Mouse (Mus musculus) kidney, postnatal 25 days (tissue): Measurements from ENCODE around the gene Gm28305.

Experiments used
- DNase-seq, 2 experiments: peaks; one replicate each; pipeline ENCODE4 v3.0.0; 2021; ENCODE audit warnings: mixed read lengths in 2 of 2

Gene Gm28305

DNA sequence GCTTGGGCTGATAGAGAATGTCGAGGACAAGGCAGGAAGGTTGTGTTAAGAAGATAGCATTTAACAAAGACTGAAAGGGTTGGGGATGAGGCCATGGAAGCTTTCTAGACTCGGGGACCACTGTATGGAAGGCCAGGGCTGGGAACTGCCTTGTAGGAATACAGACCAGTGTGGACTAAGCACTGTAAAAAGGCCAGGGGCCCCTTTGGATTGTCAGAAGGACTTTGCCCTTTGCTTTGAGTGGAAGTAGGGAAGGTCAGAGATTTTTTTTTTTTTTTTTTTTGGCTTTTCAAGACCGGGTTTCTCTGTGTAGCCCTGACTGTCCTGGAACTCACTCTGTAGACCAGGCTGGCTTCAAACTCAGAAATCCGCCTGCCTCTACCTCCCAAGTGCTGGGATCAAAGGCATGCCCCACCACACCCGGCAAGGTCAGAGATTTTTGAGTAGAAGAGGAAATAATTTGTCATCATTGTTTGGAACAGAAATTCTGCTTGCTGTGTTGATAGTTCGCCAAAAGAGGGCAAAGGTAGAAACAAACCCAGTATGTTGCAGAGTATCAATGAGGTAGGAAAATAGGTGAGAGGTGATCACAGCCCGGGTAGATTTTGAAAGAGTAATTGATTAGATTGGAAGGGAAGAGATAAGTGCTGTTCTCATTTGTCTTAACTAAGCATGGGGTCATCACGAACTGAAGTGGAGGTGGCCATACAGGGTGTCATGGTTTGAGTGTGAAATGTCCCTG lies 30.6 kb downstream of the Gm28305 start:
- DNase-seq = peak in 1 of 2 experiments; percentile 11

GRCm38 (mm10) chr9:104075808-104076207 lies 35.3 kb downstream of the Gm28305 start:
- no peak for DNase-seq

DNA sequence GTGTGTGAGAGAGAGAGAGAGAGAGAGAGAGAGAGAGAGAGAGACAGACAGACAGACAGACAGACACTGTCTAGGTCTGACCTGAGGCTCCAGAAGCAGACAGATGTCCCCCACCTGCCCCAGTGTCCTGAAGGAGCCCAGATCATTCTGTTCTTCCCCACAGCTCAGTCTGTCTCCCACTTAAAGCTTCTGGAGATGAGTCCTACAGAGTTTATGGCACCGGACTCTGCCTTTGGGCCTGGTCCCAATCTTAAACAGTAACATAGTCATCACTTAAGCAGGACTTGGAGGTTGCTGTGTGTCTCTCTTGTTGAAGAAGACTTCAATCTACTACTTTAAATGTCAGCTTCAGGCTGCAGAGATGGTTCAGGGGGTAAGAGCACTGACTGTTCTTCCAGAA lies 38.3 kb downstream of the Gm28305 start:
- no peak for DNase-seq

DNA sequence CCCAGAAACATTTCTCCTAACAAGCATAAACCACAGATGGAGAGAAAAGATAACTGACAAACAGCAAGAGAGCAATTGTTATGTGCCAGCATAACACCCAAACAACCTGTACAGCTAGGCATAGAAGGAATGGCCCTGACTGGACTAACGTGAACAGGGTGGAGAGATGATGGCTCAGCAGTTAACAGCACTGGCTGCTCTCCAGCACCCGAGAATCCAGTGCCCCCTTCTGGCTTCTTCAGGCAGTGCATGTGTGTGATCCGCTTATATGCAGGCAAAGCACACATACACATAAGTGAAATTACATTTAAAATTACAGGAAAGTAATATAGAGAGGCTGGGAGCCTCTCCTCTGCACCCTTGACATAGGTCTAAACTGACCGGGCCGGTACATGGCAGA lies 38.9 kb downstream of the Gm28305 start:
- peak; percentile 61 to 64 for DNase-seq

GRCm38 (mm10) chr9:104080038-104080437 lies 39.6 kb downstream of the Gm28305 start:
- no peak for DNase-seq

DNA sequence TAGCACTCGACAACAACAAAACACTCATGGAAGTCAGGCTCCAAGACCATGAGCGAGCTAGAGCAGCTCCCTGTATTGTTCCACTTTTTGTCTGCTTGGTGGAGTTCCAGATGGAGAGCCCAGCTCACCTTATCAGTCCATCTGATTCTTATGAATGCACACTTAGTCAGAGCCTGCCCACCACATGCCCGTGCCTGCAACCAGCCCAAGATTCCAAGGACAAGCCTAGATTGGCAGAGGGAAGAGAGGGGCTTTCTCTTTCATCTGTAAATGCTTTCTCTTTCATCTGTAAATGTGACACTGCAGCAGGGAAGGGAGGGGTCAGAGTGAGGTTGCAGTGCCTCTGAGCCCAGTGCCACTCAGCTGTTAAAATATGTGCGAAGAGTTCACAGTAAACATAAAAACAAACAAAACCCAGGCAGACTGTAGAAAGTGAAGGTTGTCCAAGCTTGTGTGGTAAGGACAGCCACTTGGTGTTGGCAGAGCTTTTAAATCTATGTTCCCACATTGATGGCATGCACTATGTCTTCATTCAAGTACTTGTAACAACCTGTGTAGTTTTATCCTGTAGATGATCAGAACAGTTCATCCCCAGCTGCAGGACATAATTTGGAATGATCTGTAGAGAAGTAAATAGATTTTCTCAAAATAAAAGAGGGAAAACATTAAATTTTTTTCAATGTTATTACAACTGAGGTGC lies 45.4 kb downstream of the Gm28305 start:
- no peak for DNase-seq

- peak; percentile 29 to 54 for DNase-seq
These were observed 48.1 kb downstream of the Gm28305 start for GRCm38 (mm10) chr9:104088555-104088954.

- DNase-seq = no peak
These were observed 52.5 kb downstream of the Gm28305 start for GRCm38 (mm10) chr9:104092945-104093344.

DNA sequence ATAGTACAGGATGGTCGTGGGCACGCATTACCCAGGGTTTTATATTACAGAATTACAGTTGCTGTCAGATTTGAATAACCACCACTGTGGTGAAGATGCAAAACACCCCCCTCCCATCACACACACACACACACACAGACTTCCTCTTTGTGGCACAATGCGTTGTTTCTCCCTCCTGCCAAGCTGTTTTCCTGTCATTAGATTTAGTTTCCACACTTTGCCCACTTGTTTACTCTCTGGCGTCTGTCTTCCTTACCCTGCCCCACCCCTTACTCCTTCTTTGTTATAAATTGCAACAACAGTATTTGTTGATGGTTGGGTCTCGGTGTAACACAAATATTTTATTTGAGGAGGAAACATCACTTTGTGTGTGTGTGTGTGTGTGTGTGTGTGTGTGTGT lies 57.8 kb downstream of the Gm28305 start:
- no peak for DNase-seq

DNA sequence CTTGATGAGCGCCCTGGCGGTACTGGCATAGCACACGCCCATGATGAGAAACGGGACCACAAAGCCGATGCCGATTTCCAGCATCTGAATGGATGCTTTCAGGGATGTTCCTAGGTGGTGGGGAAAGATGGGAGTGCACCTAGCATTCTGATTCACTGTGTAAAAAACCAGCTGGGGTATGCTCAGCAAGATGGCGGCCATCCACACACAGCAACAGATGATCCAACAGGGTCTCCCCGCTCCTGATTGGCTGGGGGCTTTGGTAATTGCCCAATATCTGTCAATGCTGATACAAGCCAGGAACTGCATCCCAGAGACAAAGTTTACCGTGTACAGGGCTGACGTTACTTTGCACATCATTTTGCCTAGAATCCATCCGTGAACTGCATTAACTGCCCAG lies 58.6 kb downstream of the Gm28305 start:
- no peak for DNase-seq

DNA sequence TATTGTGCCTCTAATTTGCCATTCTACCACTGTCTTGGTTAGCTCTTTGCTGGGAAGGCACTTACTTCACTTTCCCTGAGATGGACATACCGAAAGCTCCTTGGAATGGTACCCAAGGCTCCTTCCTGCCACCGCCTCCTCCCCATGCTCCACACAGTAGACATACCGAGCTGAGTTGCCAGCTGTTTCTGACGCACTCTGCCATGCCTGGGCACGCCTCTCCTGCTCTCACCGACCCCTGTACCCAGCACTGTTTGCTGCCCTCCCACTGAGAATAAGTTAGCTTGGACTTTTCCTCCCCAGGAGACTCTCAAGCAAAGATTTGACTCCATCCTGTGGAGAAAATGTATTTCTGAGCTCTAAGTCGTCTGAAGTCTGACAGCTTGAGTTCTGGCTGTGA lies 60.4 kb downstream of the Gm28305 start:
- DNase-seq = peak; percentile 31 to 66

- no peak for DNase-seq
These were observed 61.0 kb downstream of the Gm28305 start for GRCm38 (mm10) chr9:104101458-104101857.

DNA sequence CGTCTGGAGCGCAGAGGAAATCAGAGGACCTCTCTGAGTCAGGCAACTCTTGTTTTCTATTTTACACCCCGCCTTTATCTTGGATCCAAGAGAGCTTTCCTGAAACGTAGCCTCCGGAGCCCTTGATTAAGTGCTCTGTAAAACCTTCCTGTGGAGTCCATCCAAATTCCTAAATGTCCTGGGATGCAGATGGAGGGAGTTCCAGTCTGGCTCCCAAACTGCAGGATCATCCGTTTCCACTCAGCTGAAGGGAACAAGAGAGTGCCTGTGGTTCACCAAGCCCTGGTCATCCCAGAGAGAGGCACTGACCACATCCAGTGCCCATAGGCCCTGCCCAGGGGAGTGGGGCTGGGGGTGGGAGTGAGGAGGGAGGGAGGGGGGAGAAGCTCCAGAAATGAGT lies 61.8 kb downstream of the Gm28305 start:
- DNase-seq = no peak

DNA sequence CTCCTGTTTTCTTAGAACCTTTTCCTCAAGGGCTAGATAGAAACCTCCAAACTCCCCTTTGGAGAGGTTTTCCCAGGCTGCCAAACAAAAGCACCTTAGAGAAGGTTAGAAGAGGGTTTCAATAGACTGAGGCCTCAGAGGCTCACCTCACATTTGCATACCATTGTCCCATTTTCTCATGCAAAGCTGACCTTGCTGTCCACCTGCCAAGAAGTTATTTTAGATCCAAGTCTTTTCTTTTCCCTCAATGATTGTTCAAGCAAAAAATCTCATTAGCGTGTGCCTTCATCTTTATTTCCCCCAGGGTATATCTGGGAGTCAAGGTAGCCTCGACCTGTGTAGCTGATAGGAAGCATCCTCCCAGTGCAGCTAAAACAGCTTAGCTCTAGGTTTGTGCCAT lies 62.4 kb downstream of the Gm28305 start:
- no peak for DNase-seq

DNA sequence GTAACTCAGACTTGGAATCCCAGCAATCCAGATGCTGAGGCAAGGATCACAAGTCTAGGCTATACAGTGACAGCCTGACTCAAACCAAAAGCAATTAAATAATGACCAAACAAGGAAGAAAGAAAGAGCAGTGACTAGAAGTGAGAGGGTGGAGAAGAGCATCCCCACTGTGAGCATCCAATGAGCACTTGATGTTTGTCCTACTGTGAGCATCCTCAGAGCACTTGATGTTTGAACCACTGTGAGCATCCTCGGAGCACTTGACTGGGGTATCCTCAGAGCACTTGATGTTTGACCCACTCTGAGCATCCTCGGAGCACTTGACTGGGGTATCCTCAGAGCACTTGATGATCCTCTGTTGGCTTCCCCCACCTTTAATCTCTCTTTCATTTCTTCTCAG lies 64.5 kb downstream of the Gm28305 start:
- DNase-seq = no peak

GRCm38 (mm10) chr9:104106930-104107329 lies 66.5 kb downstream of the Gm28305 start:
- DNase-seq = no peak

- no peak for DNase-seq
These were observed 67.0 kb downstream of the Gm28305 start for GRCm38 (mm10) chr9:104107482-104107881.

DNA sequence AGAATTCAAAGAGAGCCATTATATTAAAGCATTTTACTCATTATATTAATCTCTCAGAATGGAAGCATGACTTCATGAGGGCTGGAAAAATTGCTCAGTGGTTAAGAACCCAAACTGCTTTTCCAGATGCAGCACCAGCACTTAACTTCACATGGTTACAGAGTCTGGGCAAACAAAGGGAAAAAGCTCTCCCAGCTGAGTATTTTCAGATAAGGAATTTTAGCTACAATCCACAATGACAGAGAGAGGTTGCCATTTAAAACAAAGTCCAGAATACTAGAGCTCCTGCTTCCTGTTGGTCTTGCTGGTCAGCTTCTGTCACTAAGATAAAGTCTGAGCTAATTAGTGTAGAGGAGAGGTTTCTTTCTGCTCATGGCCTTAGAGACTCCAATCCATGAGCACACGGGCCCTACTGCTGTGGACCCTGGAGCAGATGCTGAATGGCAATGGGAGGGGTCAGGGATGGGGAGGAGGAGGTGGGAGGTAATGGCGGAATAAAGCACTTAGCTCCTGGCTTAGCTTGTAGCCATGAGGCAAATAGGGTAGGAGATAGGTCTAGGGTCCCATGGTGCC lies 68.2 kb downstream of the Gm28305 start:
- no peak for DNase-seq

GRCm38 (mm10) chr9:104109151-104109550 lies 68.7 kb downstream of the Gm28305 start:
- no peak for DNase-seq

DNA sequence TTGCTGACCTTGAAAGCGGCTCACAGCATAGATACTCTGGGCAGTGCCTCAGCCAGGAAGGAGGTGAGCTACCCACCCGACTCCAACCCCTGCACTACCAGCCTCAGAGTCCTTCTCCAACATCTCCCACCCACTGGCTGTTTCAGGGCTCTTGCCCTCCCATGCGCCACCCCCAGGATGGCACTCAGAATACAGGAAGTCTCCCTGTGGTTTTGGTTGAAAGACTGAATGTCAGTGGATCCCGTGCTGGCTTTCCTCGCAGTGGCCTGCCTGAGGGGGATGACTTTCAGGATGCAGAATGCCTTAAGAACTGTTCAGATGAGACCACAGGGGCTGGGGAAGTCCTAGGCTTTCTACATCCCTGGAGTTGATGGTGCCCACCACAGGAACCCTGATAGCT lies 82.6 kb downstream of the Gm28305 start:
- no peak for DNase-seq

DNA sequence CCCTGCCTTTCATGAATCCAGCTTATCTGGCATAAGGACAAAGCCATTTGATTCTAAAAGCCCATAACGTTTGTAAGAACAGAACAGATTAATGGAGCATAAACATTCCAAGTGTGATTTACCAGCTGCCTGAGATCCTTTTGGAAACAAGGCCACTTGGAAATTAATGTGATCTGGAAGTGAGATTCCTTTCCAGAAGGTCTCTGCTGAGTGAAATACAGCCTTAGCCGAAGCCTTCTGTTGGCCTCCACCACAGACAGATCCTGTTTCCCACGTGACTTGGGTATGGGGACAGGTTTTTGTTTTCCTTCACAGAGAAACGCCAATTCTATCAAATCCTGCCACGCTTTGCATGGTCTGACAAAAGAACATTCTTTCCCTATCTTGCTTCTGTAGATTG lies 83.2 kb downstream of the Gm28305 start:
- no peak for DNase-seq
